Mouse (Mus musculus) stomach, postnatal 0 days (tissue): ENCODE results near the gene Skor1.

Experiments used
- CTCF ChIP-seq: IDR thresholded peaks from 2 replicates; pipeline ENCODE4 v1.5.1; 2016; ENCODE audit warnings: antibody characterized with exemption, low read depth, mild to moderate bottlenecking, moderate library complexity
- EP300 ChIP-seq: optimal IDR thresholded peaks from 2 replicates; pipeline ENCODE3; 2016; ENCODE audit warnings: antibody characterized with exemption

- TF ChIP-seq CTCF (peak; percentile 42), EP300 (no peak)
Observed at GRCm38 (mm10) chr9:63099344-63099743, 49.4 kb downstream of the Skor1 start.
